Mouse (Mus musculus): ENCODE measurements around the gene Gpr88.
"Not testable (repeated sequence)": the region's sequence is repeated elsewhere in the genome, so short reads cannot be mapped to it uniquely, and the experiment has no call there.

Gene Gpr88

GRCm38 (mm10) chr3:116244476-116244875 is 8.8 kb downstream of the Gpr88 start:
- no peak for DNase-seq (ENCODE audit: extremely low read depth, low read depth)

- DNase-seq (ENCODE audit: extremely low read depth, low read depth) = no peak
These were observed 10.6 kb downstream of the Gpr88 start for GRCm38 (mm10) chr3:116242685-116243084.

GRCm38 (mm10) chr3:116237527-116237926 is 15.8 kb downstream of the Gpr88 start:
- DNase-seq (ENCODE audit: extremely low read depth, low read depth) = no peak

- DNase-seq (ENCODE audit: extremely low read depth, low read depth) = no peak
These were observed 16.4 kb downstream of the Gpr88 start for GRCm38 (mm10) chr3:116236856-116237255.

GRCm38 (mm10) chr3:116233515-116233914 is 19.8 kb downstream of the Gpr88 start:
- no peak for DNase-seq (ENCODE audit: extremely low read depth, low read depth)

GRCm38 (mm10) chr3:116232763-116233162 is 20.5 kb downstream of the Gpr88 start:
- no peak for DNase-seq (ENCODE audit: extremely low read depth, low read depth)

- DNase-seq (ENCODE audit: extremely low read depth, low read depth) = no peak
These were observed 24.0 kb downstream of the Gpr88 start for GRCm38 (mm10) chr3:116229336-116229735.

- DNase-seq (ENCODE audit: extremely low read depth, low read depth) = no peak
These were observed 24.7 kb downstream of the Gpr88 start for GRCm38 (mm10) chr3:116228360-116229245.

- DNase-seq (ENCODE audit: extremely low read depth, low read depth) = no peak
These were observed 25.9 kb downstream of the Gpr88 start for GRCm38 (mm10) chr3:116227383-116227782.

- no peak for DNase-seq (ENCODE audit: extremely low read depth, low read depth)
These were observed 26.4 kb downstream of the Gpr88 start for GRCm38 (mm10) chr3:116226915-116227314.

- DNase-seq (ENCODE audit: extremely low read depth, low read depth) = no peak
These were observed 30.6 kb downstream of the Gpr88 start for GRCm38 (mm10) chr3:116222511-116223243.

GRCm38 (mm10) chr3:116221686-116222010 is 31.7 kb downstream of the Gpr88 start:
- DNase-seq (ENCODE audit: extremely low read depth, low read depth) = no peak

GRCm38 (mm10) chr3:116220980-116221685 is 32.2 kb downstream of the Gpr88 start:
- no peak for DNase-seq (ENCODE audit: extremely low read depth, low read depth)

GRCm38 (mm10) chr3:116217398-116217797 is 35.9 kb downstream of the Gpr88 start:
- not testable (repeated sequence) for DNase-seq (ENCODE audit: extremely low read depth, low read depth)

- DNase-seq (ENCODE audit: extremely low read depth, low read depth) = no peak
These were observed 37.0 kb downstream of the Gpr88 start for GRCm38 (mm10) chr3:116216261-116216660.

- no peak for DNase-seq (ENCODE audit: extremely low read depth, low read depth)
These were observed 41.7 kb downstream of the Gpr88 start for GRCm38 (mm10) chr3:116211639-116212038.

GRCm38 (mm10) chr3:116210720-116211121 is 42.6 kb downstream of the Gpr88 start:
- DNase-seq (ENCODE audit: extremely low read depth, low read depth) = no peak

GRCm38 (mm10) chr3:116209214-116209613 is 44.1 kb downstream of the Gpr88 start:
- no peak for DNase-seq (ENCODE audit: extremely low read depth, low read depth)

- DNase-seq (ENCODE audit: extremely low read depth, low read depth) = no peak
These were observed 46.9 kb downstream of the Gpr88 start for GRCm38 (mm10) chr3:116206306-116206834.

GRCm38 (mm10) chr3:116205346-116206219 is 47.7 kb downstream of the Gpr88 start:
- no peak for DNase-seq (ENCODE audit: extremely low read depth, low read depth)

GRCm38 (mm10) chr3:116204643-116205042 is 48.7 kb downstream of the Gpr88 start:
- DNase-seq (ENCODE audit: extremely low read depth, low read depth) = no peak

Measured in MEL-GATA-1-ER (cell line).